Mouse (Mus musculus): Measurements from ENCODE around the gene Map2k3.

GRCm38 (mm10) chr11:60882386-60882785 is 49.4 kb upstream of the Map2k3 start:
- no peak for TF ChIP-seq CTCF (IDR thresholded peaks at IDR 0.05 in 2 of 3, conservative IDR thresholded peaks at IDR 0.05 in 1 of 3; ENCODE audit: control insufficient read depth in 1 of 3, insufficient read depth in 1 of 3, low read depth in 2 of 3, low read length in 3 of 3, poor library complexity in 1 of 3, severe bottlenecking in 1 of 3)
- no peak for TF ChIP-seq TCF12 (IDR thresholded peaks at IDR 0.05; ENCODE audit: low read depth, low read length)
- no peak for TF ChIP-seq POLR2A (IDR thresholded peaks at IDR 0.05; ENCODE audit: control insufficient read depth in 1 of 2, insufficient read depth in 1 of 2, low read depth in 1 of 2, low read length in 2 of 2, poor library complexity in 1 of 2)
- TF ChIP-seq POLR2AphosphoS2 (IDR thresholded peaks at IDR 0.05; ENCODE audit: low read length), result no peak
